Mouse (Mus musculus) induced T-regulatory cell, adult 2 months (primary cell): Measurements from ENCODE around the gene Tcf23.

Experiments
- DNase-seq: peaks from one replicate; pipeline ENCODE4 v3.0.0-alpha.2; 2012; ENCODE audit warnings: low read depth

The Tcf23 gene

GRCm38 (mm10) chr5:30950451-30950850 is 18.0 kb upstream of the Tcf23 start:
- DNase-seq = no peak

- no peak for DNase-seq
Observed at GRCm38 (mm10) chr5:30950922-30951321, 17.5 kb upstream of the Tcf23 start.

- DNase-seq = no peak
Observed at GRCm38 (mm10) chr5:30951706-30952105, 16.8 kb upstream of the Tcf23 start.

- DNase-seq = no peak
Observed at GRCm38 (mm10) chr5:30952551-30952950, 15.9 kb upstream of the Tcf23 start.

GRCm38 (mm10) chr5:30954065-30954464 is 14.4 kb upstream of the Tcf23 start:
- DNase-seq = no peak

GRCm38 (mm10) chr5:30954556-30954955 is 13.9 kb upstream of the Tcf23 start:
- DNase-seq = no peak

GRCm38 (mm10) chr5:30955751-30956150 is 12.7 kb upstream of the Tcf23 start:
- DNase-seq = no peak

GRCm38 (mm10) chr5:30957891-30958290 is 10.6 kb upstream of the Tcf23 start:
- DNase-seq = no peak

GRCm38 (mm10) chr5:30959198-30959854 is 9.1 kb upstream of the Tcf23 start:
- DNase-seq = peak; percentile 48

- DNase-seq = peak; percentile 99
Observed at GRCm38 (mm10) chr5:30959966-30960501, 8.4 kb upstream of the Tcf23 start, which contains the start of gene Preb. Gene Preb, minus strand, starts transcription at chr5:30960361.

GRCm38 (mm10) chr5:30960814-30961213 is 7.6 kb upstream of the Tcf23 start:
- no peak for DNase-seq

- peak; percentile 78 for DNase-seq
Observed at GRCm38 (mm10) chr5:30961545-30962505, 6.6 kb upstream of the Tcf23 start.

GRCm38 (mm10) chr5:30963916-30964315 is 4.5 kb upstream of the Tcf23 start:
- no peak for DNase-seq

- DNase-seq = no peak
Observed at GRCm38 (mm10) chr5:30966189-30966588, 2.3 kb upstream of the Tcf23 start.

GRCm38 (mm10) chr5:30969440-30969839 is 978 bp downstream of the Tcf23 start:
- no peak for DNase-seq

- DNase-seq = no peak
Observed at GRCm38 (mm10) chr5:30974870-30975656, 6.6 kb downstream of the Tcf23 start.

- DNase-seq = peak; percentile 57
Observed at GRCm38 (mm10) chr5:30982357-30982756, 13.9 kb downstream of the Tcf23 start.

- DNase-seq = no peak
Observed at GRCm38 (mm10) chr5:30992980-30993676, 24.7 kb downstream of the Tcf23 start.

- no peak for DNase-seq
Observed at GRCm38 (mm10) chr5:30994074-30994473, 25.6 kb downstream of the Tcf23 start.

- DNase-seq = no peak
Observed at GRCm38 (mm10) chr5:30994910-30995635, 26.6 kb downstream of the Tcf23 start.

GRCm38 (mm10) chr5:30998306-30998705 is 29.8 kb downstream of the Tcf23 start:
- DNase-seq = peak; percentile 85
